Mouse (Mus musculus): Measurements from ENCODE around the gene Ddx19b. TPM values are rescaled to one million over a fixed set of nuclear protein-coding genes. Genes with fewer than 3 reads are reported as not detected.

Gene Ddx19b
- polyA plus RNA-seq, 1 experiment from 2014 or later = 7.4 TPM

DNA sequence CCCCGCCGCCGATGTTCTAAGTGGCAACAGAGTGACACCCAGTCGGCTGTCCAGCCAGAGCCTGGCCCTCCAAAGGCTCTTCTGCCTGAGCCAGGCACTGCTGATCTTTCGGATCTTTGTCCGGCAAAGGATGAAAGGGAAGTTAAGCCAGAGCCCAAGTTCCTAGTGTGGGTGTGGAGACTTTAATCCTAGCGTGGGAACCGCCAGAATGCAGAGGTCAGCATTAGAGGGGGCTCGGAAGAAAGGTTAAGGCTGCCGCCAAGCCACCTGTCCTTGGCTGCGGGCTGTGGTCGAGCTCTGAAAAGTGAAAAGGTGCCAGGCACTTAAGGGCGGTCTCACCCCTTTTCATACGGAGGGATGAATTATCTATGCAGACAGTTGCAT lies 30.1 kb upstream of the Ddx19b start:
- H3K9me3 ChIP-seq (ENCODE audit: control insufficient read depth, low read length) = no peaks in the 10 kb centered on the region
- H3K27me3 ChIP-seq (ENCODE audit: control insufficient read depth, insufficient read depth, low read length) = no peaks in the 10 kb centered on the region
- no peaks in the 10 kb centered on the region; the same call in 1 of the 2 replicates for H3K36me3 ChIP-seq (ENCODE audit: control insufficient read depth, insufficient read depth, low read length)
- peak overlapping the region; percentile 51 for H3K4me3 ChIP-seq (ENCODE audit: low read depth, low read length)
- 0% methylated on average over 14 of the region's 14 CpGs for WGBS
- peak overlapping the region; percentile 70 for H3K4me2 ChIP-seq (ENCODE audit: low read depth)
- DNase-seq (ENCODE audit: low spot score) = no peak
- peak overlapping the region; percentile 58 for H3K27ac ChIP-seq (ENCODE audit: low read depth, low read length)
- peak overlapping the region; percentile 64 for H3K9ac ChIP-seq (ENCODE audit: low read length)
- ATAC-seq (ENCODE audit: insufficient read depth, low FRiP score, low TSS enrichment) = peak; percentile 7
- H3K4me1 ChIP-seq (ENCODE audit: control insufficient read depth, insufficient read depth, low read length) = peaks cover 14% of the 10 kb centered on the region

DNA sequence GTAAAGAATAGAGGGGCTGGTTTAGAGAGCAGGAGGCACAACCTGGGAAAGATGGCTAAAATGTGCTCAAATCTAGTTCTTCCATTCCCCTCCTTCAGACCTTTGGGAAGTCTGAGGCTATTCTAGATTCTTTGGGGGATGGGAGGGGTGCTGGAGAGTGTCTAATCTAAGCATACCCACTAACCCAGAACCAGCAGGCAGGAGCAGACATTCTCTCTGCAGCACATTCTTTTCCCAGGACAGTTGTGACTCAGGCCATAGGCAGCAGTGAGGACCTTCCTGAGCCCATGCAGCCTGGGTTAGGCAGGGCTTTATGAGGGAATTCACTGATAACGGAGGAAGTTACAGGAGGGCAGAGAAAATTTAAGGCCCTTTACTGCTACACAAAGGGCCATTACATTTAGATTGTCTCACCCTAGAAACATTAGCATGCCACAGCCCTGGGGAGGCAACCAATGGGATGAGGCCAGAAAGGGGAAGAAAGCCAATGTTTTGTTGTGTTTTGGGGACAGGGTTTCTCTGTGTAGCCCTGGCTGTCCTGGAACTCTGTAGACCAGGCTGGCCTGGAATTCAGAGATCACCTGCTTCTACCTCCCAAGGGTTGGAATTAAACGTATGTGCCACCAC lies 27.5 kb upstream of the Ddx19b start:
- no peak overlapping the region for H3K27ac ChIP-seq (ENCODE audit: low read depth, low read length)
- peaks cover 16% of the 10 kb centered on the region for H3K36me3 ChIP-seq (ENCODE audit: control insufficient read depth, insufficient read depth, low read length)
- H3K4me1 ChIP-seq (ENCODE audit: control insufficient read depth, insufficient read depth, low read length) = peaks cover 14% of the 10 kb centered on the region
- H3K9ac ChIP-seq (ENCODE audit: low read length) = no peak overlapping the region
- H3K4me3 ChIP-seq (ENCODE audit: low read depth, low read length) = no peak overlapping the region
- ATAC-seq (ENCODE audit: insufficient read depth, low FRiP score, low TSS enrichment) (no peak), DNase-seq (ENCODE audit: low spot score) (no peak)
- no peaks in the 10 kb centered on the region for H3K27me3 ChIP-seq (ENCODE audit: control insufficient read depth, insufficient read depth, low read length)
- WGBS = 54% methylated on average over 2 of the region's 2 CpGs
- H3K9me3 ChIP-seq (ENCODE audit: control insufficient read depth, low read length) = no peaks in the 10 kb centered on the region
- no peak overlapping the region for H3K4me2 ChIP-seq (ENCODE audit: low read depth)

DNA sequence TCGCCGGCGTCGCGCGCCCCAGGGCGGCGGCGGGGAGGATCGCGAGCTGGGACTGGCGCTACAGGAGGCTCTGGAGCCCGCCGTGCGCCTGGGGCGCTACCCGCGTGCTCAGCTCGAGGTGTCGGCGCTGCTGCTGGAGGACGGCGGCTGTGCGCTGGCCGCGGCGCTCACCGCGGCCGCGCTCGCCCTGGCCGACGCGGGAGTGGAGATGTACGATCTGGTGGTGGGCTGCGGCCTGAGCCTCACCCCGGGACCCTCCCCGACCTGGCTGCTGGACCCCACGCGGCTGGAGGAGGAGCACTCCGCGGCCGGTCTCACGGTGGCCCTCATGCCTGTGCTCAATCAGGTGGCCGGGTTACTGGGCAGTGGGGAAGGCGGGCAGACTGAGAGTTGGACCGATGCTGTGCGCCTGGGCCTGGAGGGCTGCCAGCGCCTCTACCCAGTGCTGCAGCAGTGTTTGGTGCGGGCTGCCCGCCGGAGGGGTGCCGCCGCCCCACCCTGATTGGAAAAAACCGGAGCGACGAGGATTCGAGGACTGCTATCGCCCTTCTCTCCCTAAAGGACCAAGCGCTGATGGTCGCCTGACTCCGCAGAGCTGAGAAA lies 25.2 kb upstream of the Ddx19b start:
- no peak for DNase-seq (ENCODE audit: low spot score)
- peak; percentile 54 for ATAC-seq (ENCODE audit: insufficient read depth, low FRiP score, low TSS enrichment)
- peak overlapping the region; percentile 62; the same call in 1 of the 2 replicates for H3K27ac ChIP-seq (ENCODE audit: low read depth, low read length)
- peak overlapping the region; percentile 99 for H3K4me2 ChIP-seq (ENCODE audit: low read depth)
- H3K4me3 ChIP-seq (ENCODE audit: low read depth, low read length) = peak overlapping the region; percentile 96
- no peaks in the 10 kb centered on the region for H3K9me3 ChIP-seq (ENCODE audit: control insufficient read depth, low read length)
- H3K27me3 ChIP-seq (ENCODE audit: control insufficient read depth, insufficient read depth, low read length) = no peaks in the 10 kb centered on the region
- peaks cover 33% of the 10 kb centered on the region for H3K36me3 ChIP-seq (ENCODE audit: control insufficient read depth, insufficient read depth, low read length)
- peaks cover 14% of the 10 kb centered on the region for H3K4me1 ChIP-seq (ENCODE audit: control insufficient read depth, insufficient read depth, low read length)
- peak overlapping the region; percentile 89 for H3K9ac ChIP-seq (ENCODE audit: low read length)
- WGBS = under 1% methylated on average over 55 of the region's 63 CpGs

DNA sequence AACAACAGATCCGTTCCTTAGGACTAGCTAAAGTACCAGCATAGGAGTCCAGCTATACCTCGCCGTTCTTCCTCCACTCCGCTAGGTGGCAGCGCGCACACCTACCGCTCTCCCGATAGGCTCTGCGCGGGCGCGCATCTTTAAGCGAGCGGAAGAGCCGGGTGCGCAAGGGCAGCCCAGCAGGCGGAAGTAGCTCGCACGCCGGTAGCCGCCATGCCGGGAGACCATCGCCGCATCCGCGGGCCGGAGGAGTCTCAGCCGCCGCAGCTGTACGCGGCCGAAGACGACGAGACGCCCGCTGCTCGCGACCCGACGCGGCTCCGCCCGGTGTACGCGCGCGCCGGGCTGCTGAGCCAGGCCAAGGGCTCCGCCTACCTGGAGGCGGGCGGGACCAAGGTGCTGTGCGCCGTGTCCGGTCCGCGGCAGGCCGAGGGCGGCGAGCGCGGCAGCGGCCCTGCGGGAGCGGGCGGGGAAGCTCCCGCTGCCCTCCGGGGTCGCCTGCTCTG lies 24.7 kb upstream of the Ddx19b start, which contains the start of gene Exosc6:
Exosc6 (plus strand) TSS at position 182 of the 506 bp plus-strand sequence.
- H3K4me3 ChIP-seq (ENCODE audit: low read depth, low read length) = peak within 1 kb of the TSS; percentile 96
- peak within 1 kb of the TSS; percentile 89 for H3K9ac ChIP-seq (ENCODE audit: low read length)
- peak within 1 kb of the TSS; percentile 62; the same call in 1 of the 2 replicates for H3K27ac ChIP-seq (ENCODE audit: low read depth, low read length)
- under 1% methylated on average over 59 of the region's 68 CpGs for WGBS
- DNase-seq (ENCODE audit: low spot score) = peak; percentile 96
- H3K36me3 ChIP-seq (ENCODE audit: control insufficient read depth, insufficient read depth, low read length) = peaks cover 36% of the 10 kb centered on the region
- H3K4me2 ChIP-seq (ENCODE audit: low read depth) = peak within 1 kb of the TSS; percentile 99
- no peaks in the 10 kb centered on the region for H3K9me3 ChIP-seq (ENCODE audit: control insufficient read depth, low read length)
- H3K4me1 ChIP-seq (ENCODE audit: control insufficient read depth, insufficient read depth, low read length) = peaks cover 12% of the 10 kb centered on the region
- H3K27me3 ChIP-seq (ENCODE audit: control insufficient read depth, insufficient read depth, low read length) = no peaks in the 10 kb centered on the region
- peak; percentile 87 for ATAC-seq (ENCODE audit: insufficient read depth, low FRiP score, low TSS enrichment)

DNA sequence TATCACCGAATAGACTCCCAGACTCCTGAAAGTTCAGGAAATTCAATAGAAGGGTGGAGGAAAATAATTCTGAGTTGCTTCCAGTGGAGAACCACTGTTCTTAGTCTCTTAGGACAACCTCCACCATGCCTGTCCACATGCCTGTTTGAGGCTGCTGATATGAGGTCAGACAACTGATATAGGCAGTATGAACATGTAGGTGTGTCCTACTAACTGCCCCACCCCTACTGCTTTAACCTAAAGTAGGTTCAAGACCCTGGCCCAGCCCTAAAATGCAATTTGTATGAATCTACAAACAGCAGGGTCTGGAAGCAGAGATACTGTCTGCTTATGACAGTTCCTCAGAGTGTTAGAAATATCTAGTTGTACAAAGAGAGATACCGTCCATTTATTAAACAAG lies 24.1 kb upstream of the Ddx19b start:
- H3K36me3 ChIP-seq (ENCODE audit: control insufficient read depth, insufficient read depth, low read length) = peaks cover 40% of the 10 kb centered on the region

DNA sequence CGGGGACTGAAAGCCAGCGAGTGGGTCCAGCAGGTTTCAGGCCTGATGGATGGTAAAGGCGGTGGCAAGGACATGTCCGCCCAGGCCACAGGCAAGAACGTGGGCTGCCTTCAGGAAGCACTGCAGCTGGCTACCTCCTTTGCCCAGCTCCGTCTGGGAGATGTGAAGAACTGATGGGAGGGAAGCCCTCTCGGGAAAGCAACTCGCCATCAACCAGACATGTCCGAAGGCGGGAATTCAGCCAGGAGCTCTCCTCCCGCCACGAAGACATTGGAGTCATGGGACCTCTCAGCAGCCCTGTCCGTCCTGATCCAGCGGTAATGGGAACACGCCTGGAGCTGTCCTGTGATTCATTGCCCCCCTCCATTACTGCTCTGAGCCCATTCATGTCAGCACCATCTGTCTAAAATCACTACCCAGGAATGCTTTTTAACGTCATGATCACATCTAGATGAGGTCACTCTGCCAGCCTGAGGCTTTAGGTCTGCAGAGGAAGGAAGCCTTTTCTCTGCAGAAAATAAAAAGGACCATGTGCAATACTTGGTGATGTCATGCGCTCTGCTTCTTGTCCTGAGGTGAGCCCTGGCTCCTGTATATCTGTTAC lies 23.6 kb upstream of the Ddx19b start:
- WGBS = 91% methylated on average over 17 of the region's 17 CpGs

More for the DNA sequence above, 24.1 kb upstream of the Ddx19b start:
- Histone ChIP-seq H3K27ac (ENCODE audit: low read depth, low read length) (no peak overlapping the region), H3K9me3 (ENCODE audit: control insufficient read depth, low read length) (no peaks in the 10 kb centered on the region), H3K4me2 (ENCODE audit: low read depth) (no peak overlapping the region), H3K9ac (ENCODE audit: low read length) (no peak overlapping the region), H3K4me3 (ENCODE audit: low read depth, low read length) (0 out of 2 replicates have a peak overlapping the region, but pooled peaks have one; percentile 96), H3K27me3 (ENCODE audit: control insufficient read depth, insufficient read depth, low read length) (no peaks in the 10 kb centered on the region), H3K4me1 (ENCODE audit: control insufficient read depth, insufficient read depth, low read length) (peaks cover 9% of the 10 kb centered on the region)
- 61% methylated on average over 2 of the region's 2 CpGs for WGBS
- peak; percentile 42; the same call in 1 of the 2 replicates for ATAC-seq (ENCODE audit: insufficient read depth, low FRiP score, low TSS enrichment)
- no peak for DNase-seq (ENCODE audit: low spot score)

DNA sequence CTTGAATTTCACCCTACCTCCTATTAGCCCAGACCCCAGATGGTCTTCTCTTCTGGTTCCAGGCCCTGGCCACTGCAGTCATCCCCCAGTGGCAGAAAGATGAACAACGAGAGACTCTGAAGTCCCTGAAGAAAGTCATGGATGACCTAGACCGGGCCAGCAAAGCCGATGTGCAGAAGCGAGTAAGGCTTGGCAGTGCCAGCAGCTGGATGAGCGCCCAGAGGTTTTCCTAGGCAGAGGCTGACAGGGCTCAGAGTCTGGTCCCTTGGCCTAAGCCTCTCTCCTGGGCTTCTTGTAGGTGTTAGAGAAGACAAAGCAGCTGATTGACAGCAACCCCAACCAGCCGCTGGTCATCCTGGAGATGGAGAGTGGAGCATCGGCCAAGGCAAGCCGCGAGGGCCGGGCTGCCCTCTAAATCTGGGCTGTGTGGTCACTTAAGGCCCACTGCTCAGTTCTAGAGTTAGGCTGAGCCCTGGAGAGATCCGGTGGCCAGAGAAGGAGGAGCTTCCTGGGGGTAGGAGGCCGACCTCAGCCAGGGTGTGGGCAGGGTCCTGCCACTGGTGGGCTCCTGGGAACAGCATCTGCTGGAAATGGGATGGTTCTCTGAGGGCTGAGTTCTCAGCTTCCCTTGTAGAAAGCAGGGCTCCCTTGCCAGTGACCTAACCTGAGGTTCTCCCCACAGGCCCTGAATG lies 22.4 kb upstream of the Ddx19b start:
- Histone ChIP-seq H3K4me3 (ENCODE audit: low read depth, low read length) (no peak overlapping the region), H3K4me1 (ENCODE audit: control insufficient read depth, insufficient read depth, low read length) (peaks cover 9% of the 10 kb centered on the region), H3K4me2 (ENCODE audit: low read depth) (no peak overlapping the region), H3K9me3 (ENCODE audit: control insufficient read depth, low read length) (no peaks in the 10 kb centered on the region), H3K9ac (ENCODE audit: low read length) (no peak overlapping the region), H3K27me3 (ENCODE audit: control insufficient read depth, insufficient read depth, low read length) (no peaks in the 10 kb centered on the region), H3K27ac (ENCODE audit: low read depth, low read length) (no peak overlapping the region), H3K36me3 (ENCODE audit: control insufficient read depth, insufficient read depth, low read length) (peaks cover 48% of the 10 kb centered on the region)
- no peak for ATAC-seq (ENCODE audit: insufficient read depth, low FRiP score, low TSS enrichment)
- WGBS = 97% methylated on average over 12 of the region's 12 CpGs
- no peak for DNase-seq (ENCODE audit: low spot score)

More for the DNA sequence above, 23.6 kb upstream of the Ddx19b start:
- Histone ChIP-seq H3K36me3 (ENCODE audit: control insufficient read depth, insufficient read depth, low read length) (peaks cover 42% of the 10 kb centered on the region), H3K4me3 (ENCODE audit: low read depth, low read length) (no peak overlapping the region), H3K27me3 (ENCODE audit: control insufficient read depth, insufficient read depth, low read length) (no peaks in the 10 kb centered on the region), H3K4me2 (ENCODE audit: low read depth) (no peak overlapping the region), H3K27ac (ENCODE audit: low read depth, low read length) (no peak overlapping the region), H3K9ac (ENCODE audit: low read length) (no peak overlapping the region), H3K9me3 (ENCODE audit: control insufficient read depth, low read length) (no peaks in the 10 kb centered on the region), H3K4me1 (ENCODE audit: control insufficient read depth, insufficient read depth, low read length) (peaks cover 9% of the 10 kb centered on the region)
- DNase-seq (ENCODE audit: low spot score) (no peak), ATAC-seq (ENCODE audit: insufficient read depth, low FRiP score, low TSS enrichment) (no peak)

DNA sequence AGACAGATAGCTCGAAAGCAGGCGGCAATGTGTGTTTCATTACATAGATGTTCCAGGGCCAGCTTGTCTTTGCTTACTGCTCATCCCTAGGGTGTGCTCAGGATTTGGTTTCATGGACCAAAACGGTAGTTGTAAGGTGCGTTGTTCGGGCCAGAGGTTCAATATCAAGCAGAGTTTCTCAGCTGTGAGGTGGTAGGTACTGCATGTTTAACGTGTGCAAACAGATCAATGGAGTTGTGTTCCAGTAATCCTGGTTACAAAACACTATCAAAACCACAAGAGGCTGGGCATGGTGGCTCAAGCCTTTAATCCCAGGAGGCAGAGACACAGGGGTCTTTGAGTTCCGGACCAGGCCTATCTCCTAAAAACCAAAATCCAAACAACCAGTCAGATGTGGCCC lies 17.6 kb upstream of the Ddx19b start:
- H3K4me2 ChIP-seq (ENCODE audit: low read depth) = no peak overlapping the region
- no peaks in the 10 kb centered on the region for H3K27me3 ChIP-seq (ENCODE audit: control insufficient read depth, insufficient read depth, low read length)
- no peaks in the 10 kb centered on the region for H3K4me1 ChIP-seq (ENCODE audit: control insufficient read depth, insufficient read depth, low read length)
- no peaks in the 10 kb centered on the region for H3K9me3 ChIP-seq (ENCODE audit: control insufficient read depth, low read length)
- no peak overlapping the region for H3K4me3 ChIP-seq (ENCODE audit: low read depth, low read length)
- no peak for ATAC-seq (ENCODE audit: insufficient read depth, low FRiP score, low TSS enrichment)
- H3K36me3 ChIP-seq (ENCODE audit: control insufficient read depth, insufficient read depth, low read length) = peaks cover 51% of the 10 kb centered on the region
- no peak overlapping the region for H3K27ac ChIP-seq (ENCODE audit: low read depth, low read length)
- 94% methylated on average over 7 of the region's 7 CpGs for WGBS
- no peak overlapping the region for H3K9ac ChIP-seq (ENCODE audit: low read length)
- DNase-seq (ENCODE audit: low spot score) = no peak
